Mouse (Mus musculus): ENCODE measurements around the gene Antxr2. TPM values are rescaled to one million over a fixed set of nuclear protein-coding genes. Genes with fewer than 3 reads are reported as not detected.

The Antxr2 gene
- polyA plus RNA-seq, 1 experiment, result 33.6 TPM

DNA sequence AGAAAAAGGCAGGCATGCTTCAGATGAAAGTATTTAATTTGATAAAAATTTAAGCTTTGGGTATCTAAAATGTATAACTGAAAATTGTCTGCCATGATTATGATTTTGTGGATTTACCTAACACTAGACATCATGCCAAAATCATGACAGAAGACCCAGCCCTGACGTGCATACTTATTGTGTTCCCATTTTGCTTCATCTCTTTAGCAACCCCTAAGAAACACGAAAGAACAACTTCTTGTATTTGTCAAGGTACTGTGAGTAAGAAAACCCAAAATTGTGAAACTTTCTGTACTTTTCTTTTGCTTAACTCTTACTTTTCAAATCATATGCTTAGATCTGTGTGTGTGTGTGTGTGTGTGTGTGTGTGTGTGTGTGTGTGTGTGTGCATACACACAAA, 6.3 kb downstream of the Antxr2 start:
- TF ChIP-seq MYOD1 (IDR thresholded peaks at IDR 0.05; ENCODE audit: control insufficient read depth, insufficient read length, low read depth) (no peak), MAX (IDR thresholded peaks at IDR 0.05) (no peak), CEBPB (IDR thresholded peaks at IDR 0.05; ENCODE audit: low read depth) (no peak), USF1 (IDR thresholded peaks at IDR 0.05; ENCODE audit: low read depth) (no peak), CTCF (IDR thresholded peaks at IDR 0.05; ENCODE audit: control insufficient read depth, insufficient read depth, insufficient read length) (no peak), FOSL1 (IDR thresholded peaks at IDR 0.05; ENCODE audit: insufficient read depth, low read length, poor library complexity, severe bottlenecking) (no peak), MYOG (IDR thresholded peaks at IDR 0.05; ENCODE audit: control insufficient read depth, extremely low read depth, insufficient read length) (no peak)
- H3K79me3 ChIP-seq (ENCODE audit: low read depth), result peaks cover 35% of the 10 kb centered on the region
- peaks cover 87% of the 10 kb centered on the region for H3K79me2 ChIP-seq (ENCODE audit: control insufficient read depth, insufficient read depth)
- H3K36me3 ChIP-seq (ENCODE audit: control insufficient read depth, insufficient read depth), result peaks cover 88% of the 10 kb centered on the region
- no peaks in the 10 kb centered on the region for H3K27me3 ChIP-seq (ENCODE audit: control insufficient read depth, insufficient read depth, insufficient read length)
- no peak overlapping the region for H3ac ChIP-seq (ENCODE audit: control insufficient read depth, insufficient read length, low read depth)
- no peak overlapping the region for H3K4me3 ChIP-seq (ENCODE audit: insufficient read depth, poor library complexity, severe bottlenecking)

- Histone ChIP-seq H3K4me3 (ENCODE audit: insufficient read depth, poor library complexity, severe bottlenecking) (no peak overlapping the region), H3K79me3 (ENCODE audit: low read depth) (peaks cover 10% of the 10 kb centered on the region)
Measured at GRCm38 (mm10) chr5:98021518-98021917, 9.3 kb downstream of the Antxr2 start.

GRCm38 (mm10) chr5:98020658-98021057, 10.2 kb downstream of the Antxr2 start:
- Histone ChIP-seq H3K36me3 (ENCODE audit: control insufficient read depth, insufficient read depth) (peaks cover 85% of the 10 kb centered on the region), H3K79me2 (ENCODE audit: control insufficient read depth, insufficient read depth) (peaks cover 64% of the 10 kb centered on the region), H3K4me3 (ENCODE audit: insufficient read depth, poor library complexity, severe bottlenecking) (no peak overlapping the region), H3K27me3 (ENCODE audit: control insufficient read depth, insufficient read depth, insufficient read length) (no peaks in the 10 kb centered on the region), H3ac (ENCODE audit: control insufficient read depth, insufficient read length, low read depth) (no peak overlapping the region), H3K79me3 (ENCODE audit: low read depth) (peaks cover 8% of the 10 kb centered on the region)
- TF ChIP-seq FOSL1 (IDR thresholded peaks at IDR 0.05; ENCODE audit: insufficient read depth, low read length, poor library complexity, severe bottlenecking), result no peak
- no peak for TF ChIP-seq MAX (IDR thresholded peaks at IDR 0.05)
- TF ChIP-seq CTCF (IDR thresholded peaks at IDR 0.05; ENCODE audit: control insufficient read depth, insufficient read depth, insufficient read length), result no peak
- TF ChIP-seq USF1 (IDR thresholded peaks at IDR 0.05; ENCODE audit: low read depth), result no peak
- TF ChIP-seq MYOG (IDR thresholded peaks at IDR 0.05; ENCODE audit: control insufficient read depth, extremely low read depth, insufficient read length), result no peak
- TF ChIP-seq CEBPB (IDR thresholded peaks at IDR 0.05; ENCODE audit: low read depth), result no peak
- TF ChIP-seq MYOD1 (IDR thresholded peaks at IDR 0.05; ENCODE audit: control insufficient read depth, insufficient read length, low read depth), result no peak

More at GRCm38 (mm10) chr5:98021518-98021917, 9.3 kb downstream of the Antxr2 start:
- TF ChIP-seq CTCF (IDR thresholded peaks at IDR 0.05; ENCODE audit: control insufficient read depth, insufficient read depth, insufficient read length), result no peak
- TF ChIP-seq USF1 (IDR thresholded peaks at IDR 0.05; ENCODE audit: low read depth), result no peak
- no peak for TF ChIP-seq MYOG (IDR thresholded peaks at IDR 0.05; ENCODE audit: control insufficient read depth, extremely low read depth, insufficient read length)
- TF ChIP-seq CEBPB (IDR thresholded peaks at IDR 0.05; ENCODE audit: low read depth), result no peak
- TF ChIP-seq FOSL1 (IDR thresholded peaks at IDR 0.05; ENCODE audit: insufficient read depth, low read length, poor library complexity, severe bottlenecking), result no peak
- no peak for TF ChIP-seq MAX (IDR thresholded peaks at IDR 0.05)
- TF ChIP-seq MYOD1 (IDR thresholded peaks at IDR 0.05; ENCODE audit: control insufficient read depth, insufficient read length, low read depth), result no peak
- Histone ChIP-seq H3K36me3 (ENCODE audit: control insufficient read depth, insufficient read depth) (peaks cover 86% of the 10 kb centered on the region), H3K79me2 (ENCODE audit: control insufficient read depth, insufficient read depth) (peaks cover 67% of the 10 kb centered on the region), H3K27me3 (ENCODE audit: control insufficient read depth, insufficient read depth, insufficient read length) (no peaks in the 10 kb centered on the region), H3ac (ENCODE audit: control insufficient read depth, insufficient read length, low read depth) (no peak overlapping the region)

GRCm38 (mm10) chr5:98019396-98019795, 11.4 kb downstream of the Antxr2 start:
- no peak overlapping the region for H3ac ChIP-seq (ENCODE audit: control insufficient read depth, insufficient read length, low read depth)
- H3K4me3 ChIP-seq (ENCODE audit: insufficient read depth, poor library complexity, severe bottlenecking), result no peak overlapping the region
- H3K79me3 ChIP-seq (ENCODE audit: low read depth), result peaks cover 8% of the 10 kb centered on the region
- peaks cover 52% of the 10 kb centered on the region for H3K79me2 ChIP-seq (ENCODE audit: control insufficient read depth, insufficient read depth)
- H3K27me3 ChIP-seq (ENCODE audit: control insufficient read depth, insufficient read depth, insufficient read length), result no peaks in the 10 kb centered on the region
- peaks cover 77% of the 10 kb centered on the region for H3K36me3 ChIP-seq (ENCODE audit: control insufficient read depth, insufficient read depth)
- TF ChIP-seq CTCF (IDR thresholded peaks at IDR 0.05; ENCODE audit: control insufficient read depth, insufficient read depth, insufficient read length) (no peak), MYOG (IDR thresholded peaks at IDR 0.05; ENCODE audit: control insufficient read depth, extremely low read depth, insufficient read length) (no peak), FOSL1 (IDR thresholded peaks at IDR 0.05; ENCODE audit: insufficient read depth, low read length, poor library complexity, severe bottlenecking) (no peak), CEBPB (IDR thresholded peaks at IDR 0.05; ENCODE audit: low read depth) (no peak), MYOD1 (IDR thresholded peaks at IDR 0.05; ENCODE audit: control insufficient read depth, insufficient read length, low read depth) (no peak), USF1 (IDR thresholded peaks at IDR 0.05; ENCODE audit: low read depth) (no peak), MAX (IDR thresholded peaks at IDR 0.05) (no peak)

GRCm38 (mm10) chr5:98018162-98018561, 12.7 kb downstream of the Antxr2 start:
- Histone ChIP-seq H3K36me3 (ENCODE audit: control insufficient read depth, insufficient read depth) (peaks cover 71% of the 10 kb centered on the region), H3ac (ENCODE audit: control insufficient read depth, insufficient read length, low read depth) (no peak overlapping the region), H3K27me3 (ENCODE audit: control insufficient read depth, insufficient read depth, insufficient read length) (no peaks in the 10 kb centered on the region), H3K79me2 (ENCODE audit: control insufficient read depth, insufficient read depth) (peaks cover 50% of the 10 kb centered on the region), H3K79me3 (ENCODE audit: low read depth) (peaks cover 7% of the 10 kb centered on the region), H3K4me3 (ENCODE audit: insufficient read depth, poor library complexity, severe bottlenecking) (no peak overlapping the region)
- TF ChIP-seq MAX (IDR thresholded peaks at IDR 0.05), result no peak
- no peak for TF ChIP-seq CTCF (IDR thresholded peaks at IDR 0.05; ENCODE audit: control insufficient read depth, insufficient read depth, insufficient read length)
- TF ChIP-seq MYOG (IDR thresholded peaks at IDR 0.05; ENCODE audit: control insufficient read depth, extremely low read depth, insufficient read length), result no peak
- no peak for TF ChIP-seq MYOD1 (IDR thresholded peaks at IDR 0.05; ENCODE audit: control insufficient read depth, insufficient read length, low read depth)
- TF ChIP-seq USF1 (IDR thresholded peaks at IDR 0.05; ENCODE audit: low read depth), result no peak
- TF ChIP-seq CEBPB (IDR thresholded peaks at IDR 0.05; ENCODE audit: low read depth), result no peak
- TF ChIP-seq FOSL1 (IDR thresholded peaks at IDR 0.05; ENCODE audit: insufficient read depth, low read length, poor library complexity, severe bottlenecking), result no peak

Data from C2C12 (cell line).